Mouse (Mus musculus) R1 (cell line): ENCODE measurements around the gene Dntt.

ENCODE experiments used
- DNase-seq: peaks from one replicate; pipeline ENCODE4 v3.0.0-alpha.2; 2018; ENCODE audit warnings: low read depth, low spot score

Gene Dntt

GRCm38 (mm10) chr19:41053530-41053929, 24.5 kb downstream of the Dntt start:
- DNase-seq: peak; percentile 77

DNA sequence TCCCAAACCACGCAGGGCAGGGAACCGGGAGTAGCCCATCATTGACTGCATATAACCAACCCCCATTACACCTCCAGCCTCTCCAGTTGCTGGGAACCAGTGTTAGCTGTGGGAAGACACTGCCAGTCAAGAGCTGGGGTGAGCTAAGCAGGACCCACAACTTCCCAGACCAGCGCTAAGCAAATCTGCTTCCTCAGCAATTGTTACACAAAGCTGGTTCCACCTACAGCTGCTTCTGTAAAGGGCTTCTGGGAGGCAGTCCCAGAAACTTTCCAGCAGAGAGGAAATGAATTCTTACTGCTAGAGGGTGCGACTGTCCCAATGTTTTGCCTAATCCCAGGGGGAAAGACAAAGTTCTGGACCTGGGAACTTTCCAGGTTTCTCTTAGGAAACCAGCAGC, 25.6 kb downstream of the Dntt start:
- no peak for DNase-seq

GRCm38 (mm10) chr19:41071500-41071899, 42.4 kb downstream of the Dntt start:
- peak; percentile 93 for DNase-seq

DNA sequence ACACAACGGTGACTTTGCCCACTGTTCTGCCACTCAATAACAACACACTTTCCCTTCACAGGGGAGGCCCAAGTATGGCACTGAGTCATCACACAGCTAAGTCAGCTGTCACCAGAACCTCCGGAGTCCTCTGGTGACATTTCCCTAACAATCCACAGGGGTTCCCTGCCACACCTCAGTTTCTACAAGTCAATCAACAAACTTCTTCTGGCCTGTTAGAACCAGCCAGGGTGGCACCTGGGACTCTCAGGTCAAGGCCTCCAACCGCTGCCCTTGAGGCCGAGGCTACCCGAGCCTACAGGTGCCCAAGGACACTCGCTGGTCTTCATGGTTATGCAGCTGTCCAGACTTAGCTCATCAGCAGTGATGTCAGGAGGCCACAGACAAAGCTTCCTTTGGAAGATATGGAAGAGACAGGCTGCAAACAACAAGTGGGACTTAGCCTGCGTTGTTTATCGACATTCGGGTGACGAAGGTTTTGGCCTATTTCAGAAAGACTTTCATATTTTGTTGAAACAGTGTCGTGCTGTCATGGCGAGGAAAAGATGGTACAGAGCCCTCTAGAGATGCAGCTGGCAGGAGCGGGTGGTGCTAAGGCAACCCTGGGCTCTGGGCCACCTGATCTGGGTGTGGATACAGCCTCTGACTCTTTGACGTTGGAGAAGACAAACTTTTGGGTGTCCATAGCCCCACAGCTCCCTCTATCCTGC, 44.8 kb downstream of the Dntt start:
- DNase-seq: peak; percentile 20

- no peak for DNase-seq
These were observed 47.8 kb downstream of the Dntt start, which contains the start of gene Opalin for GRCm38 (mm10) chr19:41076906-41077305. TSS of gene Opalin (minus strand) at chr19:41077113.

GRCm38 (mm10) chr19:41081589-41081988, 52.5 kb downstream of the Dntt start:
- no peak for DNase-seq

- DNase-seq: no peak
These were observed 54.6 kb downstream of the Dntt start for GRCm38 (mm10) chr19:41083646-41084045.

DNA sequence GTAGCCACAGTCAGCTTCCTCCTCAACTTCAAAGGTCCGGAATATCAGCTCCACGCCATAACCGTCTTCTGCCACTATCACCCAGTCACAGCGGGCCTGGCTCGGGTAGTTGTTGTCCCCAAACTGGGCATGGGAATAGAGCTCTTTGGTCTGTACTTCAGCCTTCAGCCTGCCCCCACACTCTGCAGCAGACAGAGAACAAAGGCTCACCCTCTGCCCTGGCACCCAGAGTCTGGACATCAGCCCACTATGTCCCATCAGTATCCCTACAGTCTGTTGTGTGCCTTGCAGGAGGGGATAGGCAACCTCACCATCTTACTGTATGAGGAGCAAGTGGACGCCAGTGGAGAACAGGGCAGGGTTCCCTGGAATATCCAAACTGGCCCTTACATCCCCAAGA, 57.2 kb downstream of the Dntt start:
- no peak for DNase-seq

DNA sequence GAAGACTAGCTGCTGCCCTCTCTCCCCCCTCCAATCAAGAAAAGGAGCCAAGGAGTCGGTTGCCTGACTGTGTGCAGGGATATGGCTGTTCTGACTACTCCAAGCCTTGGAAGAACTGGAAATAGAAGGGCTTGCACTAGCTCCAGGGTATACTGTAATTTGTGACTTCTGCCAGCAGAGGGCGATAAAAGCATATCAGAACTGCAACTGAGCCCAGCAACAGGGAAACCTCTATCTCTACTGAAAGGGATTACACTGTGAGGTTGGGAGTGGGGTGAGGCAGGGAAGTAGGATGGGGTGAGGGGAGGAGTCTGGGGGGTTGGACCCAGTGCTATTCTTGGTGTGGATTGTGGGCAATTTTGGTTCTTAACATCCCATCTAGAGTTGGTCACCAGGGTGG, 57.6 kb downstream of the Dntt start:
- peak; percentile 81 for DNase-seq

DNA sequence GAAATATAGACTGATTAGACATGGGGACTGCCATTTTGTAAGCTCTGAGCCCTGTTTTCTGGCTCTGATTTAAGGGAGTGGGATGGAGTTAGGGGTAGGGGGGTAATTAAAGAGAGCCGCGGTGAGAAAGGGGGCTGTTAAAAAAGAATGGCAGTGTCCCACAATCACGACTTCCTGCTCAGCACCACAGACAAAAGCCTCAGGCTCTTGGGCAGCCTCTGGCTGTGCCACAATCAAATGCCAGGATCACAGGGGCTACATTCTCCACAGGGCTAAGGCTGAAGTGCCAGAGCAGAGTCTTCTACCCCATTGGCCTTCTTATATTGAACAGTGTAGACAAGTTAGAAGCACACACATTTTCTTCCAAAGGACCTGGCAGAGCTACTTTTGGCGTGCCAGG, 58.8 kb downstream of the Dntt start:
- no peak for DNase-seq

DNA sequence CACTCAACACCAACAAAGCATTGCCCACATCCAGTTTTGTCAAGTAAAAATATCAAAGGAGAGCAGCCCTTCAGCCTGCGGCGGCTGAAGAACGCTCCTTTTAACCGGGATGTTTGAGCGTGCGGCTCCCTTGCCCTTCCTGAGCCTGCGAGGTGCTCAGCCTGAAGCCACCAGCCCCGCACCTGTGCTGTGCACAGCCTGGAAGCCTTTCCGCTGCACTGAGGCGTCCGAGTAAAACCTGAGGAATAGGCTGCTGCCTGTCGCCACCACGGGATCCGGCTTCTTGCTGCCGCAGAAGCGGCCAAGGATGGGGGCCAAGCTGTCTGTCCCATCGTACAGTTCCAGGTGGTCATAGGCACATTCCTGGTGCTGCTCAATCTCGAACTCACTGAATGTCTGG, 59.4 kb downstream of the Dntt start:
- DNase-seq: no peak

- peak; percentile 64 for DNase-seq
These were observed 60.8 kb downstream of the Dntt start for GRCm38 (mm10) chr19:41089833-41090232.

DNA sequence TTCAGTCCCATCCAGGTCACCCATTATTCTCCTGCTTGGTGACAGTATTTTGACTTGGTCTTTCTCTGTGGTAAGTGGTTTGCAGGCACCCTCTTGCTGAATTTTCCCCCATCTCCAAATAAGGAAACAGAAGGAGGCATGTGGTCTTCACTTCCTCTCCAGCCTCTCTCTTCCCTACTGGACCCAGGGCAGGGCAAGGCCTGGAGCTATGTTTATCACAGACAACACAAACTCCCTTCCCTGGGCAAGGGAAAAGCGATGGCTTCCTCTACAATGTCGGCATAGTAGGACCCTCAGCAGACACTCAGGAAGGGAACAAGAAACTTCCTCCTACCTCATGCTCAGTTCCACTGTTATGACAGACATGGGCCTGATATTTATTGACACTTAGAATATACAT, 62.8 kb downstream of the Dntt start:
- DNase-seq: no peak

GRCm38 (mm10) chr19:41097038-41097437, 68.0 kb downstream of the Dntt start:
- no peak for DNase-seq

DNA sequence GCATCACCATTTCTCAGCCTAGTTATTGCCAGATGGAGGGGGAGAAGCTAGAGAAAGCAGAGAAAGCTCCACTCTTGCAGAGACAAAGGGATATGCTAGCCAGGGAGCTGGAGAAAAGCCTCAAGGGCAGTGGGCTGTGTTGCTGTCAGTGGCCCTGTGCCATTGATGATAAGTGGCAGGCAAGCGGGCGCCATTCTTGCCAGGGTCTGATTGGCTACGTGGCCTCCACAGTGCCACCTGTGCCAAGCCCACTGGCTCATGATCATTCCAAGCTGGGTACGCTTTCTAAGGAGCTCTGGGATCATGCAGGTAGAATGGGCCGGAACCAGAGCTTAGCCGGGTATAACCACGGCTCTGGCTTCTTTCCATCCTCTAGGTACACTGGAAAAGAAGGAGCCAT, 71.8 kb downstream of the Dntt start:
- DNase-seq: no peak

- DNase-seq: no peak
These were observed 72.3 kb downstream of the Dntt start for GRCm38 (mm10) chr19:41101390-41101789.

DNA sequence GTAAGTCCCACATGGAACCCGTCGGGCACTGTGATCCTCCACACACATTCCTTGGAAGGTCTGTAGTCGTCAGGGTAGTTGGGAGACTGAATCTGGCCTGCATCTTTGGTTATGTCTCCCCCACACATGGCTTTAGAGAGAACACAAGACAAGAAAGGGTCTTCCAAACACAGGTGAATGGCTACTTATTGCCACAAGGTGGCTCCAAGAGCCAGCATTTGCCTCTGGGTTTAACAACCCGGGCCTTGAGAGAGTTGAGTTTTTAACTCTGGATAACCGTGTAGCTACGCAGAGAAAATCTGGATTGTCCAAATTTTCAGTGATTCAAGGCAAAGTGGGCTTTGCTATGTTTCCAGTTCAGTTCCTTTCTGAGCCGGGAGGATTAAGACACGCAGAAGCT, 75.8 kb downstream of the Dntt start:
- DNase-seq: peak; percentile 63

DNA sequence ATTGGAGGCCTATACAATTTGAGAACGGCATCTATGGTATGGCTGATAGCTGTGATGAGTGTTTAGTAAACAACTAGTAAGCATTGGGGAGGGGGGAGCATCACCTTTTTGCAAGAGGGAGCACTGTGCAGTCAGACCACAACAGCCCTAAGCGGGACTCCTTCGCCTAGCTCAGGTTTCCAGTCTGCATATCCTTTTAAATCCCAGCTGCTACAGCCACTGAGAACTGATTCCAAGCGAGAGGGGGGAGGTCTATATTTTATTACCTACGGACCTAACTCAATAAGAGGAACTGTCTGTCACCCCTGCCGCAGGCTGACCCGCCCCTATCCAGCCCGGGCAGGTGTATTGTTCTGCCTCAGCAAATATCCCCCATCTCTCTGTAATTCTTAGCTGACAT, 78.5 kb downstream of the Dntt start:
- DNase-seq: no peak

DNA sequence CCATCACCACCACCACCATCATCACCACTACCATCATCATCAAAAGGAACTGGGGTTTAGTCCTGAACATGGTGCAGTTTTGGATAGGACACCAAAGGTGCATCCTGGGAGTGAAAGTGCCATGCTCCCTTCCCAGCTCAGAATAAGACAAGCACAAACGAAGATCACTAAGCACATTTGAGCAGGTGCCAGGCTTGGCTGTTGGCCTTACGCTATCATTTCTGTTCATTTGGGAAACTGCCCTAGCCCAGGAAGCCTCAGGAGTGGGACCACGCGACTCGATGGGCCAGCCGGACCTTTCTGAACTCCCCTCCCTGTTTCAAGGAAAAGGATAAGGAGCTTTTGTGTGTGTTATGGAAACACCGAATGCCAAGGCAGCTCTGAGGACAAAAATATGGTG, 79.6 kb downstream of the Dntt start:
- DNase-seq: no peak
